Mouse (Mus musculus) midbrain, embryonic 12.5 days (tissue): ENCODE data around the gene Pafah1b3. TPM values are rescaled to one million over a fixed set of nuclear protein-coding genes. Genes with fewer than 3 reads are reported as not detected.

Experiments
- ATAC-seq: fragments of 200-750 bp; cut with Nextera tagmentation; 2 replicates; pipeline ENCODE4 v1.8.0; 2017; ENCODE audit warnings: low read depth, moderate TSS enrichment, moderate library complexity; ENCODE audit not compliant: low FRiP score
- H3K27ac ChIP-seq: fragments of 300-500 bp; sonication (generic); replicated peaks from 2 replicates; pipeline ENCODE4 v1.5.1; 2016; ENCODE audit warnings: mild to moderate bottlenecking
- H3K27me3 ChIP-seq: fragments of 300-500 bp; sonication (generic); 2 replicates; pipeline ENCODE4 v1.6.1; 2016; ENCODE audit warnings: mild to moderate bottlenecking
- H3K36me3 ChIP-seq: fragments of 300-500 bp; sonication (generic); 2 replicates; pipeline ENCODE4 v1.6.1; 2016
- H3K4me1 ChIP-seq: fragments of 300-500 bp; sonication (generic); 2 replicates; pipeline ENCODE4 v1.6.1; 2016
- H3K4me2 ChIP-seq: fragments of 300-500 bp; sonication (generic); replicated peaks from 2 replicates; pipeline ENCODE4 v1.6.1; 2016; ENCODE audit warnings: mild to moderate bottlenecking, moderate library complexity
- H3K4me3 ChIP-seq: fragments of 300-500 bp; sonication (generic); 2 replicates; pipeline ENCODE4 v1.5.1; 2016; ENCODE audit warnings: mild to moderate bottlenecking
- H3K9ac ChIP-seq: fragments of 300-500 bp; sonication (generic); replicated peaks from 2 replicates; pipeline ENCODE4 v1.6.1; 2016; ENCODE audit warnings: mild to moderate bottlenecking, moderate library complexity
- H3K9me3 ChIP-seq: fragments of 300-500 bp; sonication (generic); 2 replicates; pipeline ENCODE4 v1.6.1; 2016; ENCODE audit warnings: mild to moderate bottlenecking
- WGBS: fragments of 180-500 bp; shearing (Covaris S2); methylation state at CpG from one replicate; pipeline ENCODE4 v1.1.7; 2016; 5-methylcytosine and 5-hydroxymethylcytosine counted together
- polyA plus RNA-seq: library from polyadenylated mRNA; unstranded; fragments of >200 nt; fragmentation: Nextera tagmentation; extraction: Ambion mirVana; gene quantifications from 2 replicates; pipeline ENCODE4 v1.2.1, GENCODE M21; 2016

Pafah1b3 gene
- polyA plus RNA-seq, 1 experiment from 2014 or later: 399 TPM

GRCm38 (mm10) chr7:25303685-25304006, 5.9 kb upstream of the Pafah1b3 start:
- Histone ChIP-seq H3K4me2 (no peak overlapping the region), H3K9me3 (no peaks in the 10 kb centered on the region), H3K36me3 (no peaks in the 10 kb centered on the region), H3K4me1 (peaks cover 12% of the 10 kb centered on the region), H3K9ac (no peak overlapping the region), H3K4me3 (no peak overlapping the region), H3K27me3 (peaks cover 34% of the 10 kb centered on the region), H3K27ac (no peak overlapping the region)
- WGBS: 78% methylated on average over 3 of the region's 3 CpGs
- no peak for ATAC-seq

GRCm38 (mm10) chr7:25303003-25303684, 5.4 kb upstream of the Pafah1b3 start:
- Histone ChIP-seq H3K4me1 (peaks cover 17% of the 10 kb centered on the region), H3K4me2 (no peak overlapping the region), H3K9me3 (no peaks in the 10 kb centered on the region), H3K27ac (no peak overlapping the region), H3K27me3 (peaks cover 29% of the 10 kb centered on the region), H3K4me3 (no peak overlapping the region), H3K36me3 (no peaks in the 10 kb centered on the region), H3K9ac (no peak overlapping the region)
- ATAC-seq: no peak
- WGBS: 80% methylated on average over 9 of the region's 9 CpGs

- H3K27me3 ChIP-seq: peaks cover 17% of the 10 kb centered on the region
- no peak within 1 kb of the TSS for H3K9ac ChIP-seq
- ATAC-seq: 0 out of 2 replicates have a peak, but pooled peaks have one; percentile 42
- peaks cover 1% of the 10 kb centered on the region; the same call in 1 of the 2 replicates for H3K36me3 ChIP-seq
- H3K27ac ChIP-seq: no peak within 1 kb of the TSS
- H3K9me3 ChIP-seq: no peaks in the 10 kb centered on the region
- no peak within 1 kb of the TSS for H3K4me3 ChIP-seq
- no peak within 1 kb of the TSS for H3K4me2 ChIP-seq
- H3K4me1 ChIP-seq: peaks cover 25% of the 10 kb centered on the region
- WGBS: 55% methylated on average over 19 of the region's 19 CpGs
Observed at GRCm38 (mm10) chr7:25301063-25301462, 3.3 kb upstream of the Pafah1b3 start, which contains the start of gene Prr19. TSS of gene Prr19 (plus strand) at chr7:25301411.

- H3K4me1 ChIP-seq: peaks cover 25% of the 10 kb centered on the region
- H3K36me3 ChIP-seq: peaks cover 42% of the 10 kb centered on the region
- H3K9me3 ChIP-seq: no peaks in the 10 kb centered on the region
- H3K4me2 ChIP-seq: peak overlapping the region; percentile 76
- 3% methylated on average over 21 of the region's 21 CpGs for WGBS
- H3K27ac ChIP-seq: peak overlapping the region; percentile 97
- H3K9ac ChIP-seq: peak overlapping the region; percentile 88
- H3K27me3 ChIP-seq: no peaks in the 10 kb centered on the region
- peak; percentile 28; the same call in 1 of the 2 replicates for ATAC-seq
- peak overlapping the region; percentile 72 for H3K4me3 ChIP-seq
Observed at GRCm38 (mm10) chr7:25296945-25297453, 787 bp downstream of the Pafah1b3 start.

- Histone ChIP-seq H3K4me3 (no peak overlapping the region), H3K27me3 (no peaks in the 10 kb centered on the region), H3K36me3 (peaks cover 60% of the 10 kb centered on the region), H3K4me2 (0 out of 2 replicates have a peak overlapping the region, but pooled peaks have one; percentile 76), H3K9me3 (no peaks in the 10 kb centered on the region), H3K9ac (no peak overlapping the region), H3K27ac (no peak overlapping the region), H3K4me1 (peaks cover 31% of the 10 kb centered on the region)
- 92% methylated on average over 12 of the region's 12 CpGs for WGBS
- no peak for ATAC-seq
Observed at GRCm38 (mm10) chr7:25294960-25295722, 2.6 kb downstream of the Pafah1b3 start.

GRCm38 (mm10) chr7:25294495-25294894, 3.3 kb downstream of the Pafah1b3 start:
- ATAC-seq: no peak
- no peak overlapping the region for H3K9ac ChIP-seq
- H3K36me3 ChIP-seq: peaks cover 67% of the 10 kb centered on the region
- WGBS: 92% methylated on average over 4 of the region's 4 CpGs
- H3K4me3 ChIP-seq: no peak overlapping the region
- no peak overlapping the region; the same call in 1 of the 2 replicates for H3K27ac ChIP-seq
- no peaks in the 10 kb centered on the region for H3K27me3 ChIP-seq
- H3K4me1 ChIP-seq: peaks cover 31% of the 10 kb centered on the region
- H3K4me2 ChIP-seq: no peak overlapping the region
- no peaks in the 10 kb centered on the region for H3K9me3 ChIP-seq

- no peak for ATAC-seq
- no peaks in the 10 kb centered on the region for H3K27me3 ChIP-seq
- no peak overlapping the region for H3K4me2 ChIP-seq
- H3K4me3 ChIP-seq: no peak overlapping the region
- WGBS: 79% methylated on average over 10 of the region's 10 CpGs
- H3K36me3 ChIP-seq: peaks cover 79% of the 10 kb centered on the region
- H3K9me3 ChIP-seq: no peaks in the 10 kb centered on the region
- peaks cover 26% of the 10 kb centered on the region for H3K4me1 ChIP-seq
- H3K9ac ChIP-seq: no peak overlapping the region
- H3K27ac ChIP-seq: no peak overlapping the region; the same call in 1 of the 2 replicates
Observed at GRCm38 (mm10) chr7:25293191-25293739, 4.5 kb downstream of the Pafah1b3 start.

- 62% methylated on average over 7 of the region's 7 CpGs for WGBS
- H3K4me2 ChIP-seq: no peak overlapping the region
- H3K4me3 ChIP-seq: no peak overlapping the region
- peaks cover 91% of the 10 kb centered on the region for H3K36me3 ChIP-seq
- no peaks in the 10 kb centered on the region for H3K27me3 ChIP-seq
- H3K27ac ChIP-seq: no peak overlapping the region; the same call in 1 of the 2 replicates
- H3K4me1 ChIP-seq: peaks cover 22% of the 10 kb centered on the region
- no peaks in the 10 kb centered on the region for H3K9me3 ChIP-seq
- no peak overlapping the region for H3K9ac ChIP-seq
- no peak for ATAC-seq
Observed at GRCm38 (mm10) chr7:25292107-25292506, 5.7 kb downstream of the Pafah1b3 start.

- 86% methylated on average over 2 of the region's 2 CpGs for WGBS
- Histone ChIP-seq H3K4me2 (no peak overlapping the region), H3K9me3 (no peaks in the 10 kb centered on the region), H3K4me1 (peaks cover 13% of the 10 kb centered on the region), H3K36me3 (peaks cover 100% of the 10 kb centered on the region), H3K27ac (no peak overlapping the region), H3K27me3 (no peaks in the 10 kb centered on the region), H3K4me3 (no peak overlapping the region), H3K9ac (no peak overlapping the region)
- no peak for ATAC-seq
Observed at GRCm38 (mm10) chr7:25290911-25291310, 6.9 kb downstream of the Pafah1b3 start.

- no peak overlapping the region for H3K4me2 ChIP-seq
- H3K9ac ChIP-seq: no peak overlapping the region
- no peaks in the 10 kb centered on the region for H3K9me3 ChIP-seq
- WGBS: 100% methylated on average over 1 of the region's 1 CpGs
- H3K27me3 ChIP-seq: no peaks in the 10 kb centered on the region
- H3K4me3 ChIP-seq: no peak overlapping the region
- ATAC-seq: no peak
- no peak overlapping the region; the same call in 1 of the 2 replicates for H3K27ac ChIP-seq
- H3K36me3 ChIP-seq: peaks cover 100% of the 10 kb centered on the region
- peaks cover 9% of the 10 kb centered on the region for H3K4me1 ChIP-seq
Observed at GRCm38 (mm10) chr7:25290463-25290862, 7.3 kb downstream of the Pafah1b3 start.

- no peak overlapping the region for H3K4me2 ChIP-seq
- no peaks in the 10 kb centered on the region for H3K9me3 ChIP-seq
- ATAC-seq: no peak
- H3K4me1 ChIP-seq: peaks cover 7% of the 10 kb centered on the region; the same call in 1 of the 2 replicates
- no peak overlapping the region for H3K4me3 ChIP-seq
- WGBS: 99% methylated on average over 3 of the region's 3 CpGs
- 0 out of 2 replicates have a peak overlapping the region, but pooled peaks have one; percentile 8 for H3K27ac ChIP-seq
- no peaks in the 10 kb centered on the region for H3K27me3 ChIP-seq
- no peak overlapping the region for H3K9ac ChIP-seq
- peaks cover 100% of the 10 kb centered on the region for H3K36me3 ChIP-seq
Observed at GRCm38 (mm10) chr7:25289925-25290324, 7.9 kb downstream of the Pafah1b3 start.

GRCm38 (mm10) chr7:25288721-25289120, 9.1 kb downstream of the Pafah1b3 start:
- H3K27ac ChIP-seq: no peak overlapping the region
- H3K9ac ChIP-seq: no peak overlapping the region
- no peak overlapping the region for H3K4me3 ChIP-seq
- no peak for ATAC-seq
- no peaks in the 10 kb centered on the region for H3K9me3 ChIP-seq
- H3K4me2 ChIP-seq: no peak overlapping the region
- H3K4me1 ChIP-seq: peaks cover 19% of the 10 kb centered on the region
- H3K27me3 ChIP-seq: no peaks in the 10 kb centered on the region
- 96% methylated on average over 3 of the region's 3 CpGs for WGBS
- H3K36me3 ChIP-seq: peaks cover 92% of the 10 kb centered on the region
